In the genomic region with DNA sequence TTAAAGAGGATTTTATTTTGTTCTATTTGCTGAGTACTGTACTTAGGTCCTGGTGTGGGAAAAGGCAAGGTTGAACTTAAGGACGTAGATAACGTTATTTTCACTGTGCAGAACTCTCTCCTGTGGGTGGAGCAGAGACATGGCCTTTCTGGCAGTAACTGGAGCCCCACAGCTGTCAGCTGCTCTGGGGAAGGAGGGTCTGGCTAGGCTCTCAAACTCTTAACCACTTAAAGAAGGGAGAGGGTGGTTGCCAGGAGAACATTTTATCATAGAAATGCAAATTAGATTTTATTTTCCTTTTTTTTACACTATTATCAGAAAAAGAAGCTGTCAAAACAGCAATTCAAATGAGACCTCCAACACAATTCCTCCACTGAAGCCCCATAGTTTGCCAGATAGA, we compare ENCODE assay signal across 16 mouse cellular contexts. TPM values are rescaled to one million over a fixed set of nuclear protein-coding genes. Genes with fewer than 3 reads are reported as not detected.
DNase-seq lines count a peak whose midpoint lies in the region; ATAC-seq and TF ChIP-seq lines count a peak whose summit lies in the region.
"Had no signal": no experiment of that assay in that cellular context is flagged by ENCODE, and none has a peak within 500 bp of the region (broad histone marks: within the 10 kb centered on the region; RNA-seq: fewer than 3 reads in every experiment).

No protein-coding gene starts in this region.

- no peak for TF ChIP-seq POLR2A in myocyte (IDR thresholded peaks at IDR 0.05; ENCODE audit: insufficient read length, low read depth)

- no peak for TF ChIP-seq CTCF in lung, embryonic 14.5 days (IDR thresholded peaks at IDR 0.05; ENCODE audit: low read depth)

- H3K4me3 ChIP-seq in forebrain, embryonic 15.5 days = no peak overlapping the region
- no peak overlapping the region for H3K4me3 ChIP-seq in forebrain, embryonic 11.5 days (ENCODE audit: low read depth, low read length)
- no peak overlapping the region for H3K4me3 ChIP-seq in lung, embryonic 14.5 days (ENCODE audit: low read depth, low read length)
- H3K4me3 ChIP-seq in myocyte = no peak overlapping the region
- H3K4me3 ChIP-seq: embryonic facial prominence, embryonic 12.5 days; hindbrain, embryonic 15.5 days had no signal

- no peaks in the 10 kb centered on the region for H3K27me3 ChIP-seq in forebrain, embryonic 15.5 days
- no peaks in the 10 kb centered on the region for H3K27me3 ChIP-seq in forebrain, embryonic 11.5 days (ENCODE audit: control insufficient read depth, insufficient read depth, low read length)
- no peaks in the 10 kb centered on the region for H3K27me3 ChIP-seq in lung, embryonic 14.5 days (ENCODE audit: insufficient read depth, low read length)
- no peaks in the 10 kb centered on the region for H3K27me3 ChIP-seq in myocyte (ENCODE audit: control insufficient read depth, insufficient read depth, insufficient read length)
- H3K27me3 ChIP-seq: embryonic facial prominence, embryonic 12.5 days; hindbrain, embryonic 15.5 days had no signal

- WGBS in forebrain, embryonic 15.5 days = 30% methylated on average over 2 of the region's 2 CpGs
- whole genome bisulfite sequencing in forebrain, embryonic 11.5 days = 47% methylated on average over 2 of the region's 2 CpGs
- WGBS in lung, embryonic 14.5 days = 8% methylated on average over 2 of the region's 2 CpGs

- peaks cover 36% of the 10 kb centered on the region for H3K36me3 ChIP-seq in forebrain, embryonic 15.5 days
- no peaks in the 10 kb centered on the region; the same call in 1 of the 2 replicates for H3K36me3 ChIP-seq in forebrain, embryonic 11.5 days (ENCODE audit: control insufficient read depth, insufficient read depth, low read length)
- H3K36me3 ChIP-seq in lung, embryonic 14.5 days (ENCODE audit: insufficient read depth) = peaks cover 17% of the 10 kb centered on the region
- peaks cover 11% of the 10 kb centered on the region for H3K36me3 ChIP-seq in myocyte (ENCODE audit: control insufficient read depth, insufficient read depth)

- peak overlapping the region; percentile 41; the same call in 1 of the 2 replicates for H3K27ac ChIP-seq in forebrain, embryonic 15.5 days (replicated peaks)
- no peak overlapping the region for H3K27ac ChIP-seq in forebrain, embryonic 11.5 days (ENCODE audit: low read depth, low read length)
- no peak overlapping the region for H3K27ac ChIP-seq in lung, embryonic 14.5 days (ENCODE audit: low read depth)
- H3K27ac ChIP-seq: embryonic facial prominence, embryonic 12.5 days; hindbrain, embryonic 15.5 days had no signal

- DNase-seq in forebrain, embryonic 11.5 days (ENCODE audit: low spot score) = no peak
- peak; percentile 13 for DNase-seq in lung, embryonic 14.5 days
- DNase-seq in lung, postnatal 14 days = no peak
- peak; percentile 29 to 57 for DNase-seq in heart, adult 9 months (ENCODE audit: low spot score in 2 of 2)
- DNase-seq in lung, postnatal 36 days = no peak
- DNase-seq in spleen, postnatal 4 days (ENCODE audit: low spot score in 2 of 2) = no peak
- DNase-seq: adrenal gland, adult 8-10 months; cerebellum, adult 11 months; layer of hippocampus, adult 9-11 months; left cerebral cortex, postnatal 4 days; lung, postnatal 10 days had no signal

- no peak overlapping the region for H3ac ChIP-seq in myocyte (ENCODE audit: control insufficient read depth, insufficient read length)

- no peaks in the 10 kb centered on the region for H3K79me2 ChIP-seq in myocyte (ENCODE audit: control insufficient read depth, insufficient read depth)

- no peaks in the 10 kb centered on the region for H3K9me3 ChIP-seq in forebrain, embryonic 15.5 days
- H3K9me3 ChIP-seq in forebrain, embryonic 11.5 days (ENCODE audit: control insufficient read depth, low read length) = no peaks in the 10 kb centered on the region
- H3K9me3 ChIP-seq in lung, embryonic 14.5 days (ENCODE audit: low read depth, low read length) = no peaks in the 10 kb centered on the region
- H3K9me3 ChIP-seq: embryonic facial prominence, embryonic 12.5 days; G1E; hindbrain, embryonic 15.5 days had no signal

- ATAC-seq in forebrain, embryonic 15.5 days (replicated peaks) = peak; percentile 58
- no peak for ATAC-seq in forebrain, embryonic 11.5 days (replicated peaks; ENCODE audit: low FRiP score)
- no peak for ATAC-seq in lung, embryonic 14.5 days (ENCODE audit: insufficient read depth)

- H3K4me2 ChIP-seq in forebrain, embryonic 15.5 days (replicated peaks) = no peak overlapping the region
- no peak overlapping the region for H3K4me2 ChIP-seq in forebrain, embryonic 11.5 days (ENCODE audit: low read depth, low read length, severe bottlenecking)
- no peak overlapping the region for H3K4me2 ChIP-seq in lung, embryonic 14.5 days
- no peak overlapping the region for H3K4me2 ChIP-seq in myocyte (ENCODE audit: low read depth)
- H3K4me2 ChIP-seq: embryonic facial prominence, embryonic 12.5 days; hindbrain, embryonic 15.5 days had no signal

- no peak overlapping the region for H3K9ac ChIP-seq in forebrain, embryonic 15.5 days (replicated peaks)
- no peak overlapping the region for H3K9ac ChIP-seq in forebrain, embryonic 11.5 days (ENCODE audit: low read length)
- no peak overlapping the region for H3K9ac ChIP-seq in lung, embryonic 14.5 days
- H3K9ac ChIP-seq: embryonic facial prominence, embryonic 12.5 days; hindbrain, embryonic 15.5 days had no signal

- peaks cover 12% of the 10 kb centered on the region for H3K4me1 ChIP-seq in forebrain, embryonic 15.5 days
- peaks cover 4% of the 10 kb centered on the region; the same call in 1 of the 2 replicates for H3K4me1 ChIP-seq in forebrain, embryonic 11.5 days (replicated peaks; ENCODE audit: control insufficient read depth, insufficient read depth, low read length)
- no peaks in the 10 kb centered on the region for H3K4me1 ChIP-seq in lung, embryonic 14.5 days (ENCODE audit: insufficient read depth)

TF ChIP-seq in myocyte, 11 proteins besides CTCF, POLR2A, EP300 and RAD21:
- TF ChIP-seq REST (IDR thresholded peaks at IDR 0.05; ENCODE audit: insufficient read depth, insufficient read length) (no peak), POLR2AphosphoS2 (IDR thresholded peaks at IDR 0.05; ENCODE audit: insufficient read length, low read depth) (no peak), E2F4 (IDR thresholded peaks at IDR 0.05; ENCODE audit: insufficient read depth) (no peak), MAX (IDR thresholded peaks at IDR 0.05; ENCODE audit: low read depth) (no peak), USF1 (IDR thresholded peaks at IDR 0.05; ENCODE audit: low read depth) (no peak), TCF3 (IDR thresholded peaks at IDR 0.05; ENCODE audit: insufficient read length, low read depth) (no peak), TCF12 (IDR thresholded peaks at IDR 0.05; ENCODE audit: insufficient read depth, poor library complexity, severe bottlenecking) (no peak), SRF (IDR thresholded peaks at IDR 0.05; ENCODE audit: control insufficient read depth, insufficient read length, low read depth) (no peak), MYOD1 (IDR thresholded peaks at IDR 0.05; ENCODE audit: control insufficient read depth in 1 of 3, insufficient read length in 2 of 3, low read depth in 2 of 3) (peak; percentile 44 to 73 (median 62)), MYOG (IDR thresholded peaks at IDR 0.05; ENCODE audit: control insufficient read depth in 1 of 3, insufficient read depth in 1 of 3, insufficient read length in 2 of 3, low read depth in 2 of 3) (peak in 2 of 3 experiments; percentile 72 to 77), CEBPB (IDR thresholded peaks at IDR 0.05; ENCODE audit: insufficient read depth, poor library complexity, severe bottlenecking) (no peak)

RNA-seq across cellular contexts. Expression of gene Ipo9, which starts 5.5 kb away (rescaled TPM):
- 139 and 148 TPM in 2 replicates for polyA plus RNA-seq in forebrain, embryonic 15.5 days (2015; fragmentation: Nextera tagmentation; extraction: Ambion mirVana)
- 200 and 204 TPM in 2 replicates for polyA plus RNA-seq in forebrain, embryonic 11.5 days (2014; fragmentation: Nextera tagmentation; extraction: Ambion mirVana)
- polyA plus RNA-seq in lung, embryonic 14.5 days (2014; fragmentation: Nextera tagmentation; extraction: Ambion mirVana) = 148 and 158 TPM in 2 replicates
- 55.5 TPM for polyA plus RNA-seq in myocyte (2012; fragmentation: generic; extraction: Trizol)

Comparison
In these comparisons a context has a peak if more than half of its experiments do, and no peak if none do; other contexts are left out.
1. DNase-seq: peak in lung, embryonic 14.5 days (single experiment) and heart, adult 9 months (2 of 2); none in forebrain, embryonic 11.5 days (single experiment), lung, postnatal 14 days (single experiment), lung, postnatal 36 days (single experiment) and spleen, postnatal 4 days (0 of 2).